Mouse (Mus musculus) gastrocnemius, postnatal 4 days (tissue): Measurements from ENCODE around the gene Plcd3. TPM values are rescaled to one million over a fixed set of nuclear protein-coding genes. Genes with fewer than 3 reads are reported as not detected.

ENCODE experiments used
- DNase-seq, 2 experiments: peaks; one replicate each; pipeline ENCODE4 v3.0.0; 2021 to 2022; ENCODE audit warnings: low spot score in 2 of 2, mixed read lengths in 2 of 2
- total RNA-seq, 2 experiments: library from RNA; stranded (reverse); gene quantifications; 2 replicates each; pipeline ENCODE4 v1.2.3; 2021

Gene Plcd3
- total RNA-seq, 2 experiments from 2014 or later = 9.3 to 12.4 TPM

GRCm38 (mm10) chr11:103026901-103027300 lies 74.6 kb downstream of the Plcd3 start:
- DNase-seq = no peak

- no peak for DNase-seq
Measured at GRCm38 (mm10) chr11:103023974-103024373, 77.5 kb downstream of the Plcd3 start.

- no peak for DNase-seq
Measured at GRCm38 (mm10) chr11:103020713-103021335, 80.6 kb downstream of the Plcd3 start.

Other genes with a start within 250 kb of the Plcd3 start
- gene Eftud2, start 220.7 kb downstream of the Plcd3 start, total RNA-seq = 10 to 100 TPM; 66.4 to 69.7 TPM
- not detected for gene Ccdc103, start 220.5 kb downstream of the Plcd3 start, total RNA-seq
- not detected for gene Fam187a, start 216.5 kb downstream of the Plcd3 start, total RNA-seq
- under 1 TPM in 1 of 2 experiments, not detected in 1; 0.26 TPM for gene Gfap, start 200.7 kb downstream of the Plcd3 start, total RNA-seq
- gene Kif18b, start 176.5 kb downstream of the Plcd3 start, total RNA-seq = 10 to 100 TPM in 1 of 2 experiments, 1 to 10 TPM in 1; 9.5 to 10.5 TPM
- 1 to 10 TPM; 1.3 to 1.5 TPM for gene C1ql1, start 155.0 kb downstream of the Plcd3 start, total RNA-seq
- gene Nmt1, start 73.5 kb downstream of the Plcd3 start, total RNA-seq = 10 to 100 TPM; 55.9 to 59.3 TPM
- gene Dcakd, start 73.3 kb downstream of the Plcd3 start, total RNA-seq = 10 to 100 TPM; 69.0 to 73.1 TPM
- 10 to 100 TPM; 45.0 to 53.0 TPM for gene Acbd4, start within 50 bp of the Plcd3 start, total RNA-seq
- 10 to 100 TPM; 26.9 to 29.6 TPM for gene Hexim1, start 14.6 kb upstream of the Plcd3 start, total RNA-seq
- gene Hexim2, start 30.8 kb upstream of the Plcd3 start, total RNA-seq = 1 to 10 TPM; 6.3 to 7.0 TPM
- 1 to 10 TPM; 8.1 to 8.2 TPM for gene Fmnl1, start 69.4 kb upstream of the Plcd3 start, total RNA-seq
- not detected for gene 1700023F06Rik, start 106.9 kb upstream of the Plcd3 start, total RNA-seq
- gene Spata32, start 116.8 kb upstream of the Plcd3 start, total RNA-seq = not detected
- 1 to 10 TPM; 7.7 to 7.8 TPM for gene Map3k14, start 165.8 kb upstream of the Plcd3 start, total RNA-seq